Mouse (Mus musculus) intestine, postnatal 0 days (tissue): ENCODE data around the gene Fcrl6. TPM values are rescaled to one million over a fixed set of nuclear protein-coding genes. Genes with fewer than 3 reads are reported as not detected.

Experiments used
- ATAC-seq: fragments of 200-750 bp; cut with Nextera tagmentation; 2 replicates; pipeline ENCODE4 v1.8.0; 2017; ENCODE audit warnings: mild to moderate bottlenecking, moderate TSS enrichment, moderate library complexity
- H3K27ac ChIP-seq: fragments of 300-500 bp; sonication (generic); 2 replicates; pipeline ENCODE4 v1.5.1; 2014; ENCODE audit warnings: mild to moderate bottlenecking, low read depth, low read length, moderate library complexity
- H3K27me3 ChIP-seq: fragments of 300-500 bp; sonication (generic); replicated peaks from 2 replicates; pipeline ENCODE4 v1.6.1; 2014; ENCODE audit warnings: low read length, mixed read lengths; ENCODE audit not compliant: control insufficient read depth, insufficient read depth
- H3K36me3 ChIP-seq: fragments of 300-500 bp; sonication (generic); 2 replicates; pipeline ENCODE4 v1.6.1; 2014; ENCODE audit warnings: mild to moderate bottlenecking, moderate library complexity; ENCODE audit not compliant: control insufficient read depth, insufficient read depth
- H3K4me1 ChIP-seq: fragments of 300-500 bp; sonication (generic); replicated peaks from 2 replicates; pipeline ENCODE4 v1.6.1; 2014; ENCODE audit warnings: antibody characterized with exemption, low read length, mixed read lengths; ENCODE audit not compliant: control insufficient read depth, insufficient read depth
- H3K4me2 ChIP-seq: fragments of 300-500 bp; sonication (generic); replicated peaks from 2 replicates; pipeline ENCODE4 v1.6.1; 2014; ENCODE audit warnings: low read depth, mild to moderate bottlenecking, moderate library complexity
- H3K4me3 ChIP-seq: fragments of 300-500 bp; sonication (generic); 2 replicates; pipeline ENCODE4 v1.5.1; 2014; ENCODE audit warnings: low read depth, low read length
- H3K9ac ChIP-seq: fragments of 300-500 bp; sonication (generic); 2 replicates; pipeline ENCODE4 v1.6.1; 2014; ENCODE audit warnings: mild to moderate bottlenecking, low read depth, low read length
- H3K9me3 ChIP-seq: fragments of 300-500 bp; sonication (generic); 2 replicates; pipeline ENCODE4 v1.6.1; 2016; ENCODE audit warnings: mixed run types; ENCODE audit not compliant: control insufficient read depth
- CTCF ChIP-seq: sonication (generic); IDR thresholded peaks from 2 replicates; pipeline ENCODE4 v1.5.1; 2016; ENCODE audit warnings: low read depth, mild to moderate bottlenecking, control low read depth, antibody characterized with exemption, moderate library complexity
- whole genome bisulfite sequencing: fragments of 180-500 bp; shearing (Covaris S2); extraction: QIAGEN DNeasy Blood & Tissue Kit; methylation state at CpG from one replicate; pipeline ENCODE4 v1.1.7; 2014; 5-methylcytosine and 5-hydroxymethylcytosine counted together
- polyA plus RNA-seq: library from polyadenylated mRNA; unstranded; fragments of >200 nt; fragmentation: Nextera tagmentation; extraction: Ambion mirVana; gene quantifications from 2 replicates; pipeline ENCODE4 v1.2.1, GENCODE M21; 2015

Fcrl6 gene
- polyA plus RNA-seq, 1 experiment from 2014 or later: not detected

DNA sequence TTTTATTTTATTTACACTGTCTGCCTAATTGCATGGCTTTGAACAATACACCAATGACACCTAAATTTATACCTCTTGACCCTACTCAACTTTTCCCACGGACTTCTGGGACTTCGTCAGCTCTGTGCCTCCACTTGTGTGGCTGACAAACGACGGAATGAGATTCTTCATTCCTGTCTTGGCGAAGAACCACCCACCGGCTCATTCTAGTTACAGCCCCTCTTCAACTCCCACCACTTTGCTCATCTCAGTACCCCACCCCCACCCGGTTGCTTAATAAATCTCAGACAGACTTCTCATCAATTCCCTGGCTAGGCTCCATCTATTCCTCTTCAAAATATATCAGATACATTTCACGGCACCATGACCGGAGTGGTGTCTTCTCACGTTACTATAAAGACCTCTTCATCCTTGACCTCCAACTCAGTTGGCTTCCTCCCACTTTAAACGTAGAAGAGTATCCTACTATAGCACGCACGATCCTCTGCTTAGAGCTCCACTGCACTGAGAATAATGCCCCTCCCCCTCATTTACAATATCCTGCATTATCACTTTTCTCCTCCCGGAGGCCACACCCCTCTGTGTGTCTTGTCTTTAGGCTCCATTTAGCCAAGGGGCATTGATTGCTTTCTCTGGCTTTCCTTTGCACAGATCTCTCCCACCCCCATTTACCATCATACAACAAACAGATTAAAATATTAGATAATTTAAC lies 15.2 kb upstream of the Fcrl6 start:
- Histone ChIP-seq H3K4me2 (0 out of 2 replicates have a peak overlapping the region, but pooled peaks have one; percentile 40), H3K9ac (no peak overlapping the region), H3K4me3 (no peak overlapping the region), H3K4me1 (no peaks in the 10 kb centered on the region), H3K9me3 (no peaks in the 10 kb centered on the region), H3K36me3 (no peaks in the 10 kb centered on the region), H3K27ac (no peak overlapping the region), H3K27me3 (0 out of 2 replicates have a peak, but pooled peaks cover 4% of the 10 kb centered on the region)
- 33% methylated on average over 14 of the region's 14 CpGs for WGBS
- TF ChIP-seq CTCF: no peak
- ATAC-seq: no peak

DNA sequence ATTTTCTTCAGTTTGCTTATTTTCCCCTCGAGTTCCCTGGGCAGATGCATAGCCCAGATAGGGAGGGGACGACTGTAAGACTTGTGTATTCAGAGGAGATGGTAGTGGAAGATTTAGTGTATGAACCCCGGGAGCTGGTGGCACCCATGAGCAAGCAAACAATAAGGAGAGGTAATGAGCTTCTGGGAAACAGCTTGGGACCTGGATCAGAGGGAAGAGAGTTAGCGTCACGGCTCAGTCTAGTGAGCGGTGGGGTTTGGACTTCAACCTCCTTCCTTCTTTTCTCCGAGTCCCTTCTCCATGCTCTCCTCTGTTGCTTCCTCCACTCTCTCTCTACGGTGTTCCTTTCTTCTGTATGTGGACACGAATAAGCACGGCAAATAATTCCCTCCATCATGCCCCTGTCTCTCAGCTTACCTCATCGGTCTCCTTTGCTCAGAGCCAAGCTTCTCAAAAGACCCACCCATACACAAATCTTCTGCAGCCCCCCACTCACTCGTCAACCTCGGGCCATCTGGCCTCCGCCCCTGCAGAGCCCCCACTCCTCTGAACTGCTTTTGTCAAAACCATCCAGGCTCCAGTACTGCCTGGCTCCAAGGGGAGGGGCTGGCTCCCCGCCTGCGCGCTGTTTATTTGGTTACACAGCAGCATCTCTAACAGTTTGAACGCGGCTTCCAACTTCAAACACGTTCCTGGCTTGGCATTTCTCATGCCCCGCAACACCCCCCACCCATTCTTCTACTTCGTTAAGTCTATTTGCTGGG lies 14.4 kb upstream of the Fcrl6 start:
- H3K9me3 ChIP-seq: no peaks in the 10 kb centered on the region
- no peak for TF ChIP-seq CTCF
- peak overlapping the region; percentile 40 for H3K4me2 ChIP-seq
- H3K9ac ChIP-seq: no peak overlapping the region
- no peaks in the 10 kb centered on the region for H3K4me1 ChIP-seq
- WGBS: 13% methylated on average over 22 of the region's 22 CpGs
- 0 out of 2 replicates have a peak, but pooled peaks cover 4% of the 10 kb centered on the region for H3K27me3 ChIP-seq
- no peak overlapping the region for H3K27ac ChIP-seq
- no peaks in the 10 kb centered on the region for H3K36me3 ChIP-seq
- no peak for ATAC-seq
- H3K4me3 ChIP-seq: no peak overlapping the region

DNA sequence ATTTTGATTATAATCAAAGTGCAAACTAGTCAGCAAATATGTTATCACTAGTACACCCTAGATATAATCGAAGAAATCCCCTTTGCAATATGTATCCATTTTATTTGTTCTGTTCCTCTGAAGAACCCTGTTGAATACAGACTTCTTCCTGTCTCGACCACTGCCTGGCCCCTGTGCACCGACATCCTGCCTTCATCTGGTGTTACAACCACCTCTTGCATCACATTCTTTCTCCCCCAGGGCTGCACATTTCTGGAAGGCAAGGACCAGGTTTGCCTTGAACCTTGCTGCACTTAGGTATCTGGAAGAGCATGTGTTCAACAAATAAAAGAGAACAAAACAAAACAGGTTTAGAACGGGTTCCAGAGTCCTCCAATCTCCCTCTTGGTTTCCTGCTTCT lies 13.1 kb upstream of the Fcrl6 start:
- no peak for ATAC-seq
- TF ChIP-seq CTCF: no peak

DNA sequence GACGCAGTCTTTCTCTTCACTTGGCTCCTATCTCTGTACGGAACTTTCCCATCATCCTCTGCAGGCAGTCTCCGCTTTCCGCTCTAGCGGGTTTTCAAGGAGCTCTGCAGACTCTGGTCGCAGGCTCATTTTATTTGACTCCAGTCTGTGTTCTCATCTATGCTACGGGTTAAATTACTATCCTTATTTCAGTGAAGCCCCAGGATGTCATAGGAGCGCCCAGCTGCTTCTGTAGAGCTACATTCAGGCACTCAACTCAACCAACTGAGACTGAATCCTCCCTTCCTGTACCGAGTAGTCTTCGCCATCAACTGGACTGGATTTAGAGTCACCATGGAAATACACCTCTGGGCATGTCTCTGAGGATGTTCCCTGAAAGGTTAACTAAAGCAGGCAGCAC lies 12.3 kb upstream of the Fcrl6 start:
- H3K4me1 ChIP-seq: no peaks in the 10 kb centered on the region
- no peak overlapping the region for H3K27ac ChIP-seq
- no peaks in the 10 kb centered on the region for H3K36me3 ChIP-seq
- 87% methylated on average over 10 of the region's 10 CpGs for WGBS
- no peak overlapping the region for H3K9ac ChIP-seq
- TF ChIP-seq CTCF: no peak
- H3K27me3 ChIP-seq: 0 out of 2 replicates have a peak, but pooled peaks cover 4% of the 10 kb centered on the region
- no peaks in the 10 kb centered on the region for H3K9me3 ChIP-seq
- H3K4me3 ChIP-seq: no peak overlapping the region
- H3K4me2 ChIP-seq: no peak overlapping the region
- ATAC-seq: no peak

More for the DNA sequence above, 13.1 kb upstream of the Fcrl6 start:
- Histone ChIP-seq H3K36me3 (no peaks in the 10 kb centered on the region), H3K4me2 (no peak overlapping the region), H3K27me3 (0 out of 2 replicates have a peak, but pooled peaks cover 4% of the 10 kb centered on the region), H3K4me1 (no peaks in the 10 kb centered on the region), H3K9ac (no peak overlapping the region), H3K9me3 (no peaks in the 10 kb centered on the region), H3K27ac (no peak overlapping the region), H3K4me3 (no peak overlapping the region)
- 49% methylated on average over 4 of the region's 4 CpGs for WGBS

DNA sequence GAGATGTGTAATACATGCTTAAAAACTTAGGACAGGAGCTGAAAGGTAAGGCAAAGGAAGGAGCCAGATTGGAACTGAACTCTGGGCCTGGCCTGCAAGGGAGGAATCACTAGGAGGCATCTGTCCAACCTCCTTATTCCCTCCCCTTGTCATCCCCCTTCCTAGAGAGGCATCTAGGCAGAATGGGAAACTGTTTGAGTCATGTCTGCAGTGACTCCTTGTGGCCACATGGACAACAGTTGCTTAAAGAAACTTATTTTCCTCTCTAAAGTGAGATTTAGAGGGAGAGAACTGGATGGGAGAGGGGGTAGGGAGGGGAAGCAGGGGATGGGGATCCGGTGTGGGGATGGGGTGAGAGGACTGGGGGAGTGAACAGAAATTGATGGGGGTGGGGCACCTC lies 10.4 kb upstream of the Fcrl6 start:
- no peak overlapping the region for H3K27ac ChIP-seq
- 56% methylated on average over 1 of the region's 1 CpGs for WGBS
- no peaks in the 10 kb centered on the region for H3K4me1 ChIP-seq
- H3K4me2 ChIP-seq: no peak overlapping the region
- TF ChIP-seq CTCF: peak; percentile 78
- H3K4me3 ChIP-seq: no peak overlapping the region
- H3K36me3 ChIP-seq: no peaks in the 10 kb centered on the region
- no peaks in the 10 kb centered on the region for H3K9me3 ChIP-seq
- H3K27me3 ChIP-seq: no peaks in the 10 kb centered on the region
- H3K9ac ChIP-seq: no peak overlapping the region
- no peak for ATAC-seq

DNA sequence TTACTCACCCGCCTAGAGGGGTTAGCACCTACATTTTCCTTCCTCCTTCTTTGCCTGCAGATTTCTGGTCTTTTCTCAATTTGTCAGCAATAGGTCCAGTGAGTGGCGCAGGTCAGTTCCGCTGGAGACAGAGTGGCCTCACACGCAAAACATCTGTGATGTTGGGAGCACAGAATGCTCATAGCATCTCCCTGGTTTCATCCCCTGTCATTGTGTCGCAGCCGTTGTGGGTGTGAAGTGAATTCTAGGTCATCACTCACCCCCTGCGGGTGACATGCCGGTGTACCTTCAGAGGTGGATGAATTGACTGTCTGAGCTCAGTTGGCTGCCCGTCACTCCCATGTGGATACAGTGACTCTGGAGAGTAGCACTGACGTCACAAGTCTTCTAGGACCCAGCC lies 9.0 kb upstream of the Fcrl6 start:
- 80% methylated on average over 10 of the region's 10 CpGs for WGBS
- no peak for ATAC-seq
- Histone ChIP-seq H3K4me3 (no peak overlapping the region), H3K36me3 (no peaks in the 10 kb centered on the region), H3K9me3 (no peaks in the 10 kb centered on the region), H3K9ac (no peak overlapping the region), H3K27ac (no peak overlapping the region), H3K4me2 (no peak overlapping the region), H3K27me3 (no peaks in the 10 kb centered on the region), H3K4me1 (no peaks in the 10 kb centered on the region)
- no peak for TF ChIP-seq CTCF
